Mouse (Mus musculus) adrenal gland, postnatal 4 days (tissue): Measurements from ENCODE around the gene Tmem41b. TPM values are rescaled to one million over a fixed set of nuclear protein-coding genes. Genes with fewer than 3 reads are reported as not detected.
A peak's percentile ranks its signal among the peaks of the same experiment; 100 is the strongest.
"Not testable (repeated sequence)": the region's sequence is repeated elsewhere in the genome, so short reads cannot be mapped to it uniquely, and the experiment has no call there.

Experiments
- DNase-seq, 2 experiments: peaks; one replicate each; pipeline ENCODE4 v3.0.0; 2021 to 2022; ENCODE audit warnings: low spot score in 2 of 2, mixed read lengths in 2 of 2
- long read RNA-seq, 2 experiments: library from polyadenylated mRNA; stranded (forward); transcript quantifications; one replicate each; pipeline ENCODE4 v2.0.0; 2021
- total RNA-seq, 2 experiments: library from RNA; stranded (reverse); gene quantifications; 2 replicates each; pipeline ENCODE4 v1.2.3; 2021

The Tmem41b gene
- 10 to 100 TPM; 43.4 to 49.2 TPM for total RNA-seq
- long read RNA-seq, experiment 1, transcript Tmem41b-201 (7 exons, 3,840 nt): major isoform, 15 of 20 reads
- long read RNA-seq, experiment 1, partial matches to known transcripts: 0 of 20 reads
- long read RNA-seq, experiment 1, other reads (novel, unspliced or antisense): 5 of 20 reads
- long read RNA-seq, experiment 2, transcript Tmem41b-201 (7 exons, 3,840 nt): major isoform, 30 of 41 reads
- long read RNA-seq, experiment 2, partial matches to known transcripts: 0 of 41 reads
- long read RNA-seq, experiment 2, other reads (novel, unspliced or antisense): 9 of 41 reads

DNA sequence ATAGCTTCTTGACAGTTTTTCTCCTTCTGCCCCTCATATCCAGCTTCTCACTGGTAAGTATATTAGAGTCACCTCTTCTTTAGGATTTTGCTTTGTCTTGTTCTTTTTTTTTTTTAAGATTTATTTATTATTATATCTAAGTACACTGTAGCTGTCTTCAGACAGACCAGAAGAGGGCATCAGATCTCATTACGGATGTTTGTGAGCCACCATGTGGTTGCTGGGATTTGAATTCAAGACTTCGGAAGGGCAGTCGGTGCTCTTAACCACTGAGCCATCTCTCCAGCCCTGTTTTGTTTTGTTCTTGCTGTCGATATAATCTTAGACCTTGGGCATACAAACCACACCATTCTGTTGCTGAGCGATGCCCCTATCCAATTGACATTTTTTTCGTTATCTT is at the start of gene Tmem41b:
Gene Tmem41b (minus strand): TSS at position 155 of the 400 bp plus-strand sequence.
- not testable (repeated sequence) for DNase-seq

DNA sequence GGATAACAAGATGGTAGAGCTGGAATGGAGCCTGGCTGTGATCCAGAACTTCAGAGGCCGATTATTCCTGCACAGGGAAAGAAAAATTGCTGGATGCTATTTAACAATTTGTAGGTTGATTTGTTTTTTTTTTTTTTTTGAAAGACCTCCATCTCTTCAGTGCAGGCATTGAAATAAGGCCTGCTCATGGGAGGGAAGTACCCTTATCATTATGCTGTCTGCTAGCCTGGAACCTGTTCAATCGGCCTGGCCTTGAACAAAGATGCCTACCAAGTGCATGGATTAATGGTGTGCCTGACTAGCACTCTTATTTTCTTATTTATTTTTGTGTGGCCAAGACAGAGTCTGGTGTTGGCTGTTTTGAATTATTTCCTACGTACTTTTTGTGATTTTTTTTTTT is 43.6 kb upstream of the Tmem41b start:
- no peak for DNase-seq

DNA sequence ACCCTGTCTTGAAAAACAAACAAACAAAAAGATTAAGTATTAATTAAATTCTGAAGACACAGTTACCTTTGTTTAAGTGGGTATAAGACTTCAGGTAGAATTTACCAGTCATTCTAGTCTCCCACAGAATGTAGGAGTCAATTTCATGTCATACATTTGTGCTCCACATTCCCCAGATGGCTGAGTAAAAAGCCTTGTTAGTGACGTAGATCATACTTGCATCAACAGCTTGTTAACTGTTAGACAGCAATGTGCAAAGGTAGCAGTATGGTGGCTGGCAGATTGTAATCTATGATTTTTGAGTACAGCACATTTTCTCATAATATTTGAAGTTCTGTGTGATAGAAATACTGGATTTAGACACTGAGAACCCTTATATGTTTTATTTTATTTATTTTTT is 42.1 kb upstream of the Tmem41b start:
- no peak for DNase-seq

DNA sequence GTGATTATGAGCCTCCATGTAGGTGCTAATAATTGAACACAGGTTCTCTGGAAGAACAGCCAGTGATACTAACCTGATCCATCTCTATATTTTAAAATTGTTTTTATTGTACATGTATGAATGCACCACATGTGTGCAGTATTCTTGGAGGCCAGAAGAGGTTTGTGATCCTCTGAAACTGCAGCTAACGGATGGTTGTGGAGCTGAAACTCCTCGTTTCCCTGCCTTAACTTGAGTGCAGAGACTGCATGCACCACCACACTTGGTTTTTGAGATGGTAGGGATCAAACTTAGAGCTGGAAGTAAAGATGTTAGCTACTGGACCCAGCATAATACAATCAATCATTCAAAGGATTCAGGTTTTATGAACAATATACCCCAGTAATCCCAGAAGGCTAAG is 39.9 kb upstream of the Tmem41b start:
- DNase-seq: no peak

DNA sequence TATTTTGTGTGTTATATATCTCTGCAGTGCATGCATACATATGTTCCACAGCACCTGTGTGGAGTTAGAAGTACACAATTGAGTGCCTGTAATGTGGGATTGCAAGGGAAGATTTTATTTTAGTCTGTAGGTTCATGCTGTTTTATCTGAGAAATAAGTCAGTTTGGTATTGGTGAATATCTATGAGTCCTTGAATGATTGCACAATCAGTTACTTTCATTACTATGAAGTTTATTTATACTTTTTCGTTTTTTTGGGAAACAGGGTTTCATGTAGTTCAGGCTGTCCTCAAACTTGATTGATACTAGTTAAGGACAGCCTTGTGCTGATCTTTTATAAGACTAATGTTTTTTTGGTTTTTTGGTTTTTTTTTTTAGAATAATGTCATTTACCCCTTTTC is 36.8 kb upstream of the Tmem41b start:
- no peak for DNase-seq

DNA sequence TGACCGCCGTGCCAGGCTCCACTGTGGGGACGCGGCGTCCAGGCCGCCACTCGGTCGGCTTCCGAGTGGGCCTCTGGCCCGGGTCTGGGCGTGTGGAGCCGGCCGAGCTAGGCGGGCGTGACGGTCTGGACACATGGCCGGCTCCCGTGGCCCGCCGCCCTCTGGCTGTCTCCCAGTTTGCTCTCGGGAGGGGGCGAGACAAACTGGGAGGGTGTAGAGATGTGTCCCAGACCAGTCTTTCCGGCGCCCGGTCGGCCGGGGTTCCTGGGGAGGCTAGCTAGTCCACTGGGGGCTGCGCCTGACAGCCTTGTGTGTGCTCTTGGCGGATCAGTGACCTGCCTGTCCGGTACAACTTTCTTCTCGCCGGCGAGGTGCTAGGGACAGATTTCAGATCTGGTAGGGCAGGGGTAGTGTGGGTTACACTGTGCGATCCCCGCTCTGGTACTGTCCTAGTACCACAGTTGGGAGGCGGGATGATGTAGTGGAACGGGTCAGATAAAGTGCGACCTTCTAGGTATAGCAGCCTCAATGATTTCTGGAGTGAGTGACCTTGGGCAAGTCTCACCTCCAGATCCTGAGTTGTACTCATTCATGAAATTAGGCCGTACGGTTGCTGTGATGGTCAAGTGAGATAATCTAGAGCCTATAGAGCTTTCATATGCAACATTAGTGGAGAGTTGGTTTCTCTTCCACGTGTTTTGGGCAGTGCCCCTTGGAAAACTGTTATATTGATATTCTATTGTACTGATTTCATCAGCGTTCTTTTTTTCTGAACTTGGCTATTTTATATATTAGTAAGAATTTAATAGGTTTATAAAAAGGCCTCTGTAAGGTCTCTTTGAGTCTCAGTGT is 32.1 kb upstream of the Tmem41b start:
- peak; percentile 22 to 38 for DNase-seq

DNA sequence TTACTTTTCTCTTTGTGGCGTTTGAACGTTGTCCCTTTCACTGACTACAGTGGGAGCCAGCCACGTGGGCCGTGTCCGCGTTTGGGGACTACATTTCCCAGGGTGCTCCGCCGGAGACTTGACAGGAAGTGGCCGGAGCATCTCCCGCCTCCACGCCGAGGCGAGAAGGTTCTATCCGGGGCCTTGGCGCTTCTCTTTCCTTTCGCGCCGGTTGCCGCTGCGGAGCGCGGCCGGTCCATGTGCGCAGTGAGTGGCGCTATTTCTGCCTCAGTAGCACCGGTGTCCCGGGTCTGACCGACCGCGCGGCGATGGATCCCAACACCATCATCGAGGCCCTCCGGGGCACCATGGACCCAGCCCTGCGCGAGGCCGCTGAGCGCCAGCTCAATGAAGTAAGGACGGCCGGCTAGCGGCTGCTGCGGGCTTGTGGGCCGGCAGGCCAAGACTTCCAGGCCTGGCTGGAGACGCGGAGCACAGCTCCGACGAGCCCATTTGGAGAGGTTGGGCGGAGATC is 31.4 kb upstream of the Tmem41b start, which contains the start of gene Ipo7:
Gene Ipo7 (plus strand): TSS at position 158 of the 514 bp plus-strand sequence.
- peak; percentile 66 to 86 for DNase-seq

DNA sequence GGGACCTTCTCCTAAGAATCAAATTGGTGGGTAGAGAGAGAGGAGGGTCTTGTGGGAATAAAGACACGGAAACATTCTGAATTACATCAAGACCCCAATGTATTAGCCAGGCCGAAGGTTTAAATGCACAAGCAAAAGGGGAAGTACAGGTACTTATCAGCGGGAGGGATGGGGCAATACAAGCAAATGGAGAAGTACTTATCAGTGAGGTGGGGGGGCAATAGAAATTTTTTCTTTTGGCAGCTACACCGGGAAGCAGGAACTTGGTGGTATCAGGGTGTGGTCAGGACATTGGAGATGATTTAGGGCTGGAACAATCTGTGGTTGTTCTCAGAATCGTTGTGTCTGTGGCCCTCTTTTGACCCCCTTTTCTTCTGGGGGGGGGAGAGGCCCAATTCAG is 27.5 kb upstream of the Tmem41b start:
- no peak for DNase-seq

DNA sequence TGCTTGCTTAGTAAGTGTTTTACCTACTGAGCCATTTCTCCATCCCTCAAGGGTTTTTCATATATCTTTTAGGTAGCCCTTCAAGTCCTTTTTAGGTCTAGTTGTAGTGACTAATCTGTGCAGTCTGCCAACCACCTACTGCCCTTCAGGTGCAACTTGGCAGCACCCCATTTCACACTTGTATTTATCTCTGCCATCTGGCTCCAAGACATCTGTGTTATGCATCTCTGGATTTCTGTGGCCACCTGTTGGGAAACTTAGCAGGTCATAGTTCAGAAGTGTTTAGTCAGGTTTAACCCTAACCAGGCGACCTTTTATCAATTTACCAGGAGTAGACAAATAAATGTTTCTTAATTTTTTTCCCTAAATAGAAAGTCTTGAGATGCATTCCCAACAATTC is 24.7 kb upstream of the Tmem41b start:
- no peak for DNase-seq

DNA sequence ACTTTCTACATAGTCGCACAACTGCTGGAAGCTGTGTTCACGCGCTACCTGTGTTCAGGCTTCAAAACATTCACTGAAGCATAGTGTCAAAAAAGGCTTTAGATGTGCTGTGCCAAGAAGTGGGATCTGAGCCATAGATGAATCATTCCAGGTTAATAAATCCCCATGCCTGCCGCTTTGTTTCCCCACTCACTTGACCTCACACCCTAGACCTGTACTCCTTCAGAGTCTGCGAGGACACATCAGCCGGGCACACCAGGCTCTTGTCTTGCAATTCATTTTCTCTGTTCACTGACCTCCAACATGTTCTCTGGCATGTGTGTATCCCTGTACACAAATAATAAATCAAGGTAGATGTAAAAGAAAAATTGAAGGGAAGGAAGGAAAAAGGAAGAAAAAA is 22.4 kb upstream of the Tmem41b start:
- no peak for DNase-seq

DNA sequence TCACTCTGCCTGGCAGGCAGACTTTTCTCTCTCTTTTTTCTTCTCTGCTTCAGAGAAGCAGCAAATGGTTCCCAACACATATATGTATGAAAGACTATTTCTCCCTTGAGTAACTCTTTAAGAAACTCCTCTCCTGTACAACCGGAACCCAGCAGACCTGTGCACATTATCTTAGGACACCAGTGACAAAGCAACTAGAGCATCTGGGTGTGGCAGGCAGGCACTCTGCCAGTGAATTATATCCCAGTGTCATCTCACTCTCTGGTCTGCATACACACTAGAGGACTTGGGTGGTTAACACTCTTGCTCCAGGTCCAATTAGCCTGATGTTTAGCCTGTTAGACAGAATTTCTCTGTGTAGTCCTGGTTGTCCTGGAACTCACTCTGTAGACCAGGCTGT is 21.8 kb upstream of the Tmem41b start:
- DNase-seq: no peak

DNA sequence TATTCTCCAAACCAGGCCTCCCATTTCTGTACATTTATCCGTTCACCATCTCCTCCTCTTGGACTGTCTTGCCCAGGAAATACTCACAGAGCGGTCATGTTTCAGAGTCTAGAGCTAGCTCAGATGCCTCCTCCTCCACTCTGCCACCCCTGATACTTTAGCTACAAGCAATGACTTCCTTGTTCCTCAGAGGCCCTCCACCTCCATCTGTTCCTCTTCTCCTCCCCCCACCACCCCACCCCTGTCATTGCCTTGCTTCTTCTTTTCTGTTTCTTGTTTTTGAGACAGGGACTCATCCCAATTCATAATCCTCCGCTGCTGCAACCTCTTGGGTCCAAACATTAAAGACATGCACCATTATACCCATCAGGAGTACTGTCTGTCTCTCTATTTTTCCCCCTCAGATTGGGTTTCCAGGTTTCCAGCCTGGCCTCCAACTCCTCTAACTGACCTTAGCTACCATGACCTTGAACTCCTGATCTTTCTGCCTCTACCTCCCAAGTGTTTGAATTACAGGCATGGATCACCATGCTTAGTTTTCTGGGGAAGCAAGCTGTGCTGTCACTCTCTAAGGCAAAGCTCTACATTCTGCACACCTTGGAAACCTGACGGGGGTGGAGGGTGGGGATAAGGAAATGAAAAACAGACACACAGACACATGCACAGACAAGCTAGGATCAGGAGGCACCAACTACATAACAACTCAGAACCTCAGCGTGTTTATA is 19.9 kb upstream of the Tmem41b start:
- DNase-seq: no peak

DNA sequence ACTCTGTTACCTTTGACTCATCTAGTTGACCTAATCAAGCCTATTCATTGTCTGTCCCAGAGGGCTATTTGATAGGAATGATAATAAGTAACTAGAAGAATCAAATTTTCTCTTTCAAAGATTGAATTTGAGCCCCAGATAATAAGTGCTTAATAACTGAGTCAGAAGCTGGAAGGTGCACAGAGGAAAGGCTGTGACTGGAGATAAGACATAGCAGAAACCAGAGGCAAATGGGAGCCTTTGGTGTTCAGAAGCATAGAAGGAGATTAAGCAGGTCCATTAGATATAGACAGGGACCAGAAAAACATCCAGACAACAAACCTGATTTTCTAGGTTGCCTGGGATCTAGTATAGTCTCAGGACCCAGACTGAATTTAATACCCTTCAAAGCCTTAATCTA is 19.2 kb upstream of the Tmem41b start:
- DNase-seq: no peak

DNA sequence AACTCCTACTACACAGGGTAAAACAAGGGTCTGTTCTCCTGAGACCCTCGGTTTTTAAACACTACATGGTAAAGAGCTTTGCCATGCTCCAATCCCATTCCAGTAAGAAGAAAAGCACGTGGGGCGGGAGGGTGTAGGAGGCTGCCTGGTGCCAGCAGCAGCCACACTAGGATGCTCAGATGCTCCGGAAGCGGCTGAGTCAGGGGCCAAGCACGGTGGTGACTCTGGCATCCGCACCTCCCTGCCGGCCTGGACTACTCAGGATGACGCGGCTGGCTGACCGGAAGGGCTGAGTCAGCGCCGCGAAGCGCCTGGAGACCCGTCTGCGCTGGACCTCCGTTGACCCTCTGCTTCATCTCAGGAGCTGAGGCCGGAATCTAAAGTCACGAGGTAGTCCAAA is 16.2 kb upstream of the Tmem41b start:
- peak; percentile 11 to 17 for DNase-seq

DNA sequence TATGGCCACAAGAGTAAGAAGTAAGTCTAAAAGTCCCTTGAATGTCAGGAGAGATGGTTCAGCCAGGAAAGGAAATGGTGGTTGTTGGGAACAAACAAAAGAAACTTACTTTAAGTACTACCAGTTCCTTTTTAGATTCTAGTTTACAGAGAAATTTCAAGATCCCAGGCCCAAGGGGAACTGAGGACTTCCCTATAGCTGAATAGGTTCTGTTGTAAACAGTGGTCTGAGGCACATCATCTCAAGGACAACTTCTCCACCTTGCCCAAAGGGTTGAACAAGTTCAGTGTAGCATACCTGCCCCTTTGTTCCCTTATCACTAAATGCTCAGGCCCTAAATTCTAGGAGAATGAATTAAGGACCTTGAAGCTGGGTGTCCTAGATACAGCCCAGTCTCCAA is 15.4 kb upstream of the Tmem41b start:
- no peak for DNase-seq

DNA sequence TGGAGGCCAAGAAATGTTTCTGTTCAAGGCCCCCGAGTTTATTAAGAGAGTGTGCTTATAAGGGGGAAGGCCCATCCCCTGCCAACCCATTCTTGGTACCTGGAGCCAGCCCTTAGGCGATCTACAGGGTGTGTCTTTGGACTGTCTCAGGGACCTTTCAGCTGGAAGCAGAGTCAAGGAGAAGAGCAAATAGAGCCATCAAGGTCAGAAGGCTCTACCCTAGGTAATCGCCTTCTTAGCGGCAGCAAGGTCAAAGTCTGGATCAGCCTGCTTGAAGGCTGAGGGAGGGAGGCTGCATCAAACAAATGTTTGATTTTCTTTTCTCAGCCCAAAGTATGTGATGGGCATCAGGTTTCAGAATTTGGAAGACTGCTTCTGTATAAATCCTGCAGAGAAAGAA is 11.7 kb upstream of the Tmem41b start:
- no peak for DNase-seq

DNA sequence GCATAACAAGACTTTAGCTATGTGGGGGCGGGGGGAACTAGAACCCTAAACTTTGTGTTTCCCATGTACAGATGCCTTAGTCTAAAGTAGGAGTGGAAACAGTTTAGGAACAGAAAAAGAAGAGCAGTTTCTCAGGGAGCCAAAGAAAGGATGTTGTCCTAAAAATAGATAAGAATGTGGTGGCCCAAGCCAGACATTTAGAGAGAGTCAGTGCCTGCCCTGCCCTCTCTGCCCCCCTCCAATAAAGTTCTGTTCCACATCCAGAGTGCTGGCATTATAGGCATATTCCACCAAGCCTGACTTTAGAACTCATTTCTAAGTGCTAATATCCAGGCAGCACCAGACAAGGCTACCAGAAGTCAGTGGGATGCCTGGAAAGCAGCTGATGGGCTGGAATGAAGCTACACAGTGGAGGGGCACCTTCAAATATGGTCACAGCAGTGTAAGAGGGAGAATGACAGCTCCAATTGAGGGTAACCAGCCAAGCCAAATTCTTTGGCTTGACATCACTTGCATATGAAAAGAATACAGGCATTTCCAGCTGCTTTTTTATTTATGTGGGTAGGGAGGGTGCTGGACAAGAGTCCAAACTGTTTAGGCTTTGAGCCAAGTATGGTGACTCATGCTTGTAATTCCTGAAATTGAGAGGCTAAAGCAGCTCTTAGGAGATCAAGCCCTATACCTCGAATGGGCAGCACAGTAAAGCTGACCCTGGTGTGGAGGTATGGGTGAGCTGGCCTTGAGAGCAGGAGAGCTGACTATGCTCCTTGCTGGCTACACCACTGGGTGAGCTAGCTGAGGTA is 6.6 kb upstream of the Tmem41b start:
- peak in 1 of 2 experiments; percentile 17 for DNase-seq

DNA sequence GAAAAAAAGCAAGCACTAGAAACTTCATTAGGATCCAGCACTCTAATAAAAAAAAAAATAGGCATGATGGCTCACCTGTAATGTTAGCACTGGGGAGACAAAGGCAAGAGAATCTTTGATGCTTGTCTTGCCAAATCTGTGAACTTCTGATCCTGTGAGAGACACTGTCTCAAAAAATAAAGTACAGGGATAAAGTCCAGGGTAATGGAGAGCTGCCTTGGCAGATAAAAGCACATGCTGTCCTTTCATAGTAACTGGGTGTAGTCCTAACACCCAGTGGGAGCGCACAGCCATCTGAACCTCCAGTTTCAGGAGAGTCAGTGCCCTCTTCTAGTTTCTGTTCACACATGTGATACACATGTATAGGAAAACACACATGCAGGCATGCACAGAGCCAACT is 4.6 kb upstream of the Tmem41b start:
- DNase-seq: no peak

DNA sequence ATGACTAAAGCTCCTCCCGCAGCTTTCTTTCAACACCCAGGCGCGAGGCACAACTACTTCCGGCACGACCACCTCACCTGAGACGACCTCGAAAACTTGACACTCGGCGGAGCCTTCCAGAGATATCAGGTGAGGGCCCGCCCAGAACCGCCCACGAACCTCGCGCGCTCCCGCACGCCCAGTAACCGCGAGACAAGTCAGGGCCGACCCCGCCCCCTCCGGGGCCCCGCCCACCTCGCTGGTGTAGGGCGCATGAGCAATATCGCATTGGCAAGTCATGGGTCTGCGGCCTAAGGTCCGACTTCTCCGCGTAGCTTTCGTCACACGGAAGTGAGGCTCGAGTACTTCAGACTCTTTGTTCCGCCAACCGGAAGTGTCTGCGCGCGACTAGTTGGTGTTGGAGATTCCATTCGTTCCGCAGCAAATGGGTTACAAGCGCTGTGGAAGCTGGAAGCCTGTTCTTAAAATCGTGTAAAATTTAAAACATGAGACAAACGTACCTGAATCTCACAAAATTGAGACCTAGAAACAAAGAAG is 528 bp downstream of the Tmem41b start:
- DNase-seq: peak; percentile 99

DNA sequence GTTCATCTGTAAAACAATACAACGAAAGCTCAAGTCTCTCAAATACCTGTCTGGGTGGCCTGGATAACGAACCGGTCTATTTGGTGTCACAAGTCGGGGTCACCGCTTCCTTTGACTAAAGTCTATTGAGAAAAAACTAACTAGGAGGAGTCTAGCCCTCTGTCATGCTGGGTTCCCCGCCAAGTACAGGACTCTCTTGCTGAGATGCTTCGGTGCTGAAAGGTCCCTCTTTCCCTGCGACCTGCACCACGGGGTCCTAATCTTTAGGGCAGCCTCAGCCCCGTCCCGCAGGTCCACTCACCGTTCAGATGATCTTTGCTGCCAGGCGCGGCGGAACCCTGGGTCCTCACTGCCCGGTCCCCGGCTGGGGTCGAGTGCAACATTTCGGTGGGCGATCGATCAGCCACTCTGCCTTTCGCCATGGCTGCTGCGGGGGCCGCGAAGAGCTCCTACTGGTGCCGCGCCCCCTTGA is 1.0 kb downstream of the Tmem41b start:
- DNase-seq: no peak
